Mouse (Mus musculus) stomach, postnatal 0 days (tissue): ENCODE measurements around the gene Fanca.

Experiments
- CTCF ChIP-seq: IDR thresholded peaks from 2 replicates; pipeline ENCODE4 v1.5.1; 2016; ENCODE audit warnings: antibody characterized with exemption, low read depth, mild to moderate bottlenecking, moderate library complexity
- EP300 ChIP-seq: optimal IDR thresholded peaks from 2 replicates; pipeline ENCODE3; 2016; ENCODE audit warnings: antibody characterized with exemption

DNA sequence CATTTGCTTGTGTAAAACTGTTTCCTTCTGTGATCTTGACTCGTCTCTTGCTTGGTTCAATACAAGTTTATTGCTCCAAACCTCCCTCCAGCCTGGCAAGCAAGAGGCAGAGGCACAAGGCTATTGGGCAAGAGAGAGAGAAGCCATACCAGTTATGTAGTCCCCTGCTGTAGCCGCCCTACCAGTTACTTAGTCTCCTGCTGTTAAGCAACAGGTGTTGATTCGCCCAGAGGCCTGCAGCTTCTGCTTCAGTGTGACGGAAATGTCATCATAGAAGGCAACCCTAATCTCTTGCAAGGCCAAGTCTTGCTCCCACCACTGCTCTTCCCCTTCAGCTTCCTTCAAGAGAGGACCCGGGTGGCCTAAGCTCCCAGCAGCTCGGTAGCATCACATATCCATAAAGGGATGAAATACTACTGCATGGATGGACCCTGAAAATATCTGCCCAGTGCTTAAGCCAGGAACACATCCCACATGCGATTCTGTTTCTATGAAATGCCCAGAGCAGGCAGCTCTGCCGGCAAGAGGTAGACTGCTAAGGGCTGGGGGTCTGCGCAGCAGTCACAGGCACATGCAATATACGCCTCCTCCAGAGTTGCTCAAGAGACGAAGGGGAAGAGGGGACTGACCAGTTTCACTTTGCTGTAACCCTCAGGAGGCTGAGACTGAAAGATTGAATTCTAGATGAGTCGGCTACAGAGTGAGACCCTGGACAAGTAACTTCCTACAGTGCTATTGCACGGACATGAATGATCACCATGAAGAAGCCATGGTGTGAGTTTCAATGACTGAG lies 37.9 kb downstream of the Fanca start:
- no peak for TF ChIP-seq CTCF
- no peak for TF ChIP-seq EP300
